Comparison of ENCODE assay signal across 30 mouse cellular contexts in genomic region chr7:83779028-83779427, GRCm38 (mm10). TPM values are rescaled to one million over a fixed set of nuclear protein-coding genes. Genes with fewer than 3 reads are reported as not detected.
"Had no signal": no experiment of that assay in that cellular context is flagged by ENCODE, and none has a peak within 500 bp of the region (broad histone marks: within the 10 kb centered on the region; RNA-seq: fewer than 3 reads in every experiment).

No protein-coding gene starts in this region.

- H3K4me3 ChIP-seq: gastrocnemius, adult 2 months; heart, adult 2 months; heart, embryonic 13.5 days; heart, embryonic 15.5 days; hindbrain, embryonic 10.5 days; hindbrain, embryonic 13.5 days; intestine, embryonic 15.5 days; layer of hippocampus, adult 2 months; left cerebral cortex, adult 2 months; limb, embryonic 13.5 days; liver, embryonic 13.5 days; liver, embryonic 15.5 days had no signal

- H3K9me3 ChIP-seq: heart, embryonic 13.5 days; heart, embryonic 15.5 days; hindbrain, embryonic 10.5 days; hindbrain, embryonic 13.5 days; intestine, embryonic 15.5 days; limb, embryonic 13.5 days; liver, embryonic 13.5 days; liver, embryonic 15.5 days had no signal

- H3K9ac ChIP-seq: heart, embryonic 13.5 days; heart, embryonic 15.5 days; hindbrain, embryonic 13.5 days; intestine, embryonic 15.5 days; limb, embryonic 13.5 days; liver, embryonic 13.5 days; liver, embryonic 15.5 days had no signal

- H3K27ac ChIP-seq: gastrocnemius, adult 2 months; heart, adult 2 months; heart, embryonic 13.5 days; heart, embryonic 15.5 days; hindbrain, embryonic 10.5 days; hindbrain, embryonic 13.5 days; intestine, embryonic 15.5 days; layer of hippocampus, adult 2 months; left cerebral cortex, adult 2 months; limb, embryonic 13.5 days; liver, embryonic 13.5 days; liver, embryonic 15.5 days had no signal

- H3K4me1 ChIP-seq: heart, embryonic 15.5 days; hindbrain, embryonic 10.5 days; hindbrain, embryonic 13.5 days; intestine, embryonic 15.5 days; limb, embryonic 13.5 days; liver, embryonic 13.5 days; liver, embryonic 15.5 days had no signal

- H3K27me3 ChIP-seq: heart, embryonic 15.5 days; intestine, embryonic 15.5 days; limb, embryonic 13.5 days; liver, embryonic 13.5 days; liver, embryonic 15.5 days had no signal

- ATAC-seq: hindbrain, embryonic 16.5 days; inflammation-experienced regulatory T-cells, adult 6 months; intestine, embryonic 15.5 days; intestine, postnatal 0 days had no signal

- H3K36me3 ChIP-seq: heart, embryonic 13.5 days; heart, embryonic 15.5 days; hindbrain, embryonic 10.5 days; hindbrain, embryonic 13.5 days; intestine, embryonic 15.5 days; limb, embryonic 13.5 days; liver, embryonic 13.5 days; liver, embryonic 15.5 days had no signal

- DNase-seq: gastrocnemius, adult 2 months; gastrocnemius, postnatal 10 days; gastrocnemius, postnatal 25 days; heart, adult 2 months; heart, postnatal 4 days; kidney, adult 18-20 months; kidney, adult 8-10 months; kidney, postnatal 10 days; kidney, postnatal 25 days; kidney, postnatal 4 days; liver; liver, embryonic 13.5 days had no signal

- H3K4me2 ChIP-seq: heart, embryonic 11.5 days; heart, embryonic 13.5 days; heart, embryonic 15.5 days; hindbrain, embryonic 13.5 days; intestine, embryonic 15.5 days; limb, embryonic 13.5 days; liver, embryonic 11.5 days; liver, embryonic 13.5 days; liver, embryonic 15.5 days had no signal

RNA-seq across cellular contexts. Expression of gene Cfap161, which starts 15.7 kb away (rescaled TPM):
- total RNA-seq: gastrocnemius, adult 2 months; gastrocnemius, postnatal 10 days; gastrocnemius, postnatal 25 days; gastrocnemius, postnatal 4 days; granulocyte monocyte progenitor cell, adult 5-6 weeks; heart, adult 2 months; heart, postnatal 25 days had no signal
- polyA plus RNA-seq: inflammation-experienced regulatory T-cells, adult 6 months; intestine, postnatal 0 days; kidney, embryonic 14.5 days; liver, embryonic 11.5 days; liver, embryonic 13.5 days; liver, embryonic 15.5 days had no signal
